Mouse (Mus musculus): ENCODE data around the gene Fam120b. TPM values are rescaled to one million over a fixed set of nuclear protein-coding genes. Genes with fewer than 3 reads are reported as not detected.
"Not testable (repeated sequence)": the region's sequence is repeated elsewhere in the genome, so short reads cannot be mapped to it uniquely, and the experiment has no call there.

The Fam120b gene
- polyA plus RNA-seq, 1 experiment = 8.4 TPM

DNA sequence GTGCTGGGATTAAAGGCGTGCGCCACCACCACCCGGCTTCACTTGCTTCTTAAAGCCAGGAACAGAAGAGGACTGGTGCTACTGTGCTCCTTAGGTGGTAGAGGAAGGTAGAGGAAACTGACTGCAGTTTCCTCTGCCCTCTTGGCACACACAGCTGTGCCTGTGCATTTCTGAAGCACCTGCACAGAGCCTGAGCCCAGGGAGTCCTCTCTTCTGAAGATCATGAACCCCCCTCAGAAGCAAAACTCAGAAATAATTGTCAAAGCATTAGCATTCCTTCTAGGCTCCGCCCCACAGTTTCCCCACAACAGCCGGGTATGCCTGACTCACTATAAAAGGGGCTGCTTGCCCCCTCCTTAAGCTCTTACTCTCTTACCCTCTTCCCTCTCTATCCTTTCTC is 51.8 kb downstream of the Fam120b start:
- Histone ChIP-seq H3K36me3 (ENCODE audit: control insufficient read depth, insufficient read depth, low read length) (no peaks in the 10 kb centered on the region), H3K4me3 (ENCODE audit: extremely low read depth, insufficient read depth, insufficient read length) (no peak overlapping the region), H3K27ac (ENCODE audit: insufficient read depth, low read length) (no peak overlapping the region), H3K27me3 (ENCODE audit: control insufficient read depth, insufficient read depth, low read length) (no peaks in the 10 kb centered on the region), H3K4me1 (ENCODE audit: control insufficient read depth, insufficient read depth, insufficient read length) (no peaks in the 10 kb centered on the region)
- TF ChIP-seq CTCF (IDR thresholded peaks at IDR 0.05; ENCODE audit: extremely low read depth, insufficient read depth, insufficient read length, insufficient replicate concordance) (no peak), POLR2A (IDR thresholded peaks at IDR 0.05; ENCODE audit: low read depth, low read length) (no peak)
- WGBS = 58% methylated on average over 5 of the region's 5 CpGs
- no peak for DNase-seq (ENCODE audit: low read depth in 1 of 2, low spot score in 2 of 2)

DNA sequence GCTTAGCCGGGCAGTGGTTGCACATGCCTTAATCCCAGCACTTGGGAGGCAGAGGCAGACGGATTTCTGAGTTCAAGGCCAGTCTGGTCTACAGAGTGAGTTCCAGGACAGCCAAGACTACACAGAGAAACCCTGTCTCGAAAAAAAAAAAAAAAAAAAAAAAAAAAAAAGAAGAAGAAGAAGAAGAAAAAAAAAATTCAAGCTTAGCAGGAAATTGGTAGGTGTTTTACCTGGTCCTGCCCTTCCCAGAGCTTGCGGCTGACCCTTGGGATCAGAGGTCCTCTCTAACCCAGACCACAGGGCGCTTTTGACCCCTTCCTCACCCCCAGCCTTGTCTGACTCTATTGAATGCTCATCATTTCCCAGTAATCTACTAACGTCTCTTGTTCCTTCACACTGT is 53.1 kb downstream of the Fam120b start:
- H3K4me1 ChIP-seq (ENCODE audit: control insufficient read depth, insufficient read depth, insufficient read length); H3K4me3 ChIP-seq (ENCODE audit: extremely low read depth, insufficient read depth, insufficient read length); DNase-seq (ENCODE audit: low read depth in 1 of 2, low spot score in 2 of 2); H3K36me3 ChIP-seq (ENCODE audit: control insufficient read depth, insufficient read depth, low read length); H3K27me3 ChIP-seq (ENCODE audit: control insufficient read depth, insufficient read depth, low read length); H3K27ac ChIP-seq (ENCODE audit: insufficient read depth, low read length): not testable (repeated sequence)
- WGBS = 67% methylated on average over 6 of the region's 6 CpGs

DNA sequence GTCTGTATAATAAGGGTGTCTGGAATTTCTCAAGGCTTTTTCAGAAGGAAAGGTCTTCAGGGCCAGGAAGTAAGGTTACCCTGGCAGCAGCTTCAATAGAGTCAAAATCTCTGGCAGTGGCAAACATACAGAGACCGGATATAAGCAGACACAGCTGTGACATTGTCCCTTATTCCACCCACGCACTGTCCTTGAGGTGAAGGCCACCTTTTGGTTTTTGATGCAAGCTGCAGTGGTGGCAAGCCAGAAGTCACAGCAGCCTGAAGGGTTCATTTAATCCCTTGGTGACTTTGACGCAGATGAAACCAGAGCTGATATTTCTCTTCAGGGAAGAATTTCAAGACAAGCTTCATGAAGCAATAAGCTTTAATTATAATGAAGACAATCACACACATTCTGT is 53.6 kb downstream of the Fam120b start:
- WGBS = 76% methylated on average over 3 of the region's 3 CpGs
- TF ChIP-seq POLR2A (IDR thresholded peaks at IDR 0.05; ENCODE audit: low read depth, low read length) (no peak), CTCF (IDR thresholded peaks at IDR 0.05; ENCODE audit: extremely low read depth, insufficient read depth, insufficient read length, insufficient replicate concordance) (no peak)
- Histone ChIP-seq H3K27me3 (ENCODE audit: control insufficient read depth, insufficient read depth, low read length) (no peaks in the 10 kb centered on the region), H3K4me1 (ENCODE audit: control insufficient read depth, insufficient read depth, insufficient read length) (no peaks in the 10 kb centered on the region), H3K4me3 (ENCODE audit: extremely low read depth, insufficient read depth, insufficient read length) (no peak overlapping the region), H3K27ac (ENCODE audit: insufficient read depth, low read length) (no peak overlapping the region), H3K36me3 (ENCODE audit: control insufficient read depth, insufficient read depth, low read length) (no peaks in the 10 kb centered on the region)
- no peak for DNase-seq (ENCODE audit: low read depth in 1 of 2, low spot score in 2 of 2)

DNA sequence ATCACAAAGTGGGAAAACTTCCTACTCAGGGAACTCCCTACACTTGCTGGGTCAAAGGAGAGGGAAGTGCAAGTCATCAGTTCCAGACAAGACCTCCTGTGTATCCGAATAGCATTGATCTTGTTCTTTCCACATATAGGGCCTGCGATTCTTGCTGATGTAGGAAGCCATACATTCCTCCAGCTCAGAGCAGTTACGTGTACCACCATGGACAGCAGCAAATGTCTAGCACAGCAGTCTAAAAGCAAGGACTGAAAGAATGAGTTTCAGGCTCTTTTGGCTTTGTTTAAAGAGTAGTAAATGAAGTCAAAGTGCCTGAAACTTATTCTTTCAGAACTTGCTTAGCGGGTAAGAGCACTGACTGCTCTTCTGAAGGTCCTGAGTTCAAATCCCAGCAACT is 59.2 kb downstream of the Fam120b start:
- TF ChIP-seq POLR2A (IDR thresholded peaks at IDR 0.05; ENCODE audit: low read depth, low read length) (no peak), CTCF (IDR thresholded peaks at IDR 0.05; ENCODE audit: extremely low read depth, insufficient read depth, insufficient read length, insufficient replicate concordance) (no peak)
- Histone ChIP-seq H3K27me3 (ENCODE audit: control insufficient read depth, insufficient read depth, low read length) (no peaks in the 10 kb centered on the region), H3K4me3 (ENCODE audit: extremely low read depth, insufficient read depth, insufficient read length) (no peak overlapping the region), H3K36me3 (ENCODE audit: control insufficient read depth, insufficient read depth, low read length) (no peaks in the 10 kb centered on the region), H3K4me1 (ENCODE audit: control insufficient read depth, insufficient read depth, insufficient read length) (no peaks in the 10 kb centered on the region), H3K27ac (ENCODE audit: insufficient read depth, low read length) (no peak overlapping the region)
- no peak for DNase-seq (ENCODE audit: low read depth in 1 of 2, low spot score in 2 of 2)
- WGBS = 88% methylated on average over 4 of the region's 4 CpGs

DNA sequence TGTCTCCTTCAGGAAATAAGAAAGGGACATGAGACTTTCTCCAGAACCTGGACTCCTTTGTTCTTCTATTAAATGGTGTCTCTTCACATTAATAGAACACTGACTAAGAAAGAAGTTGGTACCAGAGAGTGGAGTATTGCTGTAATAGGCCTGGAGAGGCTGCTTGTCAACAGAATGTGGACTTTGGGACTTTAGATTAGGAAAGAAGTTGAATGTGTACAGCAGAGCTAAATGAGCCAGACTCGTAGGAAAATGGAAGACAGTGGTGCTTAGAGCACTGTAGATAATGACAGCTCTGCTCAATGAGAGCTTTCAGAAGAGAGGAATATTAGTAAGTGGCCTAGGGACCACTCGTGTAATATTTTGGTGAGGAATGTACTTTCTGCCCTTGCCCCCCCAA is 60.6 kb downstream of the Fam120b start:
- Histone ChIP-seq H3K27me3 (ENCODE audit: control insufficient read depth, insufficient read depth, low read length) (no peaks in the 10 kb centered on the region), H3K4me3 (ENCODE audit: extremely low read depth, insufficient read depth, insufficient read length) (no peak overlapping the region), H3K4me1 (ENCODE audit: control insufficient read depth, insufficient read depth, insufficient read length) (no peaks in the 10 kb centered on the region), H3K27ac (ENCODE audit: insufficient read depth, low read length) (no peak overlapping the region), H3K36me3 (ENCODE audit: control insufficient read depth, insufficient read depth, low read length) (no peaks in the 10 kb centered on the region)
- 90% methylated on average over 2 of the region's 2 CpGs for WGBS
- no peak for DNase-seq (ENCODE audit: low read depth in 1 of 2, low spot score in 2 of 2)
- TF ChIP-seq CTCF (IDR thresholded peaks at IDR 0.05; ENCODE audit: extremely low read depth, insufficient read depth, insufficient read length, insufficient replicate concordance) (no peak), POLR2A (IDR thresholded peaks at IDR 0.05; ENCODE audit: low read depth, low read length) (no peak)

DNA sequence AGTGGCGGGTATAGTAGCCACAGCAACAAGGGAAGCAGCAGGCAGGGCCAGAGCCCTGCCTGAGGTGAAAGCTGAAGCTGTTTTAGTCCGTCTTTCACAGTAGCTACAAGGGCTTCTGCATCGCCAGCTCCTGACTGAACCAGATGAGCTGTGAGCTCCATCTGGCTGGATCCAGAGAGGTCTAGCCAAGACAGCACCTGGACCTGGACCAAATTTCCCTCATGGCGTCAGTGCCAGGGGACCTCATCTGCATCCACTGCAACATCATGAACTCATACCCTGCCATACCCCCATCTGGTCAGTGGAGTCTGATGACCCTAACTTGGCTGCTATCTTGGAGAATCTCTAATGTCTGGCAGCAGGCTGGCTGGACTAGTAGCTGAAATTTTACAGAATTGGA is 63.8 kb downstream of the Fam120b start:
- H3K27ac ChIP-seq (ENCODE audit: insufficient read depth, low read length) = no peak overlapping the region
- no peaks in the 10 kb centered on the region for H3K27me3 ChIP-seq (ENCODE audit: control insufficient read depth, insufficient read depth, low read length)
- no peak for DNase-seq (ENCODE audit: low read depth in 1 of 2, low spot score in 2 of 2)
- TF ChIP-seq CTCF (IDR thresholded peaks at IDR 0.05; ENCODE audit: extremely low read depth, insufficient read depth, insufficient read length, insufficient replicate concordance) (no peak), POLR2A (IDR thresholded peaks at IDR 0.05; ENCODE audit: low read depth, low read length) (no peak)
- 87% methylated on average over 4 of the region's 4 CpGs for WGBS
- no peaks in the 10 kb centered on the region for H3K4me1 ChIP-seq (ENCODE audit: control insufficient read depth, insufficient read depth, insufficient read length)
- H3K36me3 ChIP-seq (ENCODE audit: control insufficient read depth, insufficient read depth, low read length) = no peaks in the 10 kb centered on the region
- H3K4me3 ChIP-seq (ENCODE audit: extremely low read depth, insufficient read depth, insufficient read length) = no peak overlapping the region

DNA sequence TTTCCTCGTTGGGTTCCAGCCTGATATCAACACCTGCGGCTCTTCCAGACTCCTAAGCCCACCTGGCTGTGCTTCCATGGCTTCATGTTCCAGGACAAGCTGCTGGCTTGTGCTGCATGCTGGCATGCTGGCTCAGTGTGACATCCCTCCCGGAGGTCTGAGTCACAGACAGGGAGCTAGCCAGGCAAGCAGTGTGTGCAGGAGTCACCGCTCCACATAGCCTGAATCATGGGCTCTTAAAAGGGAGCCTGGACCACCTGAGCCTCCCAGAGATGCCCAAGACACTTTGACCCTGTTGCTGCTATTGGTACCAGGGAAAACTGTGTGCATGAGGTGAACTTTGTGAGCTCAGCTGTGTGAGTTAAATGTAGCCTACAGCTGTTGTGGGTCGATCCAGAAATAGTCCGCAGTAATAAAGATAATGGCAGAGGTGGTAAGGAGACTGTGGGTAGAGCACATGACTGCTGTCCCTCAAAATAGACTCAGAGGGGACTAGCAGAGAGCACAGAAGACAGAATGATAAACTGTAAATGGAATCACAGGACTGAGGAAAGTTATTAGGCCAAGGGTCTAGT is 66.0 kb downstream of the Fam120b start:
- TF ChIP-seq POLR2A (IDR thresholded peaks at IDR 0.05; ENCODE audit: low read depth, low read length) (no peak), CTCF (IDR thresholded peaks at IDR 0.05; ENCODE audit: extremely low read depth, insufficient read depth, insufficient read length, insufficient replicate concordance) (no peak)
- Histone ChIP-seq H3K4me3 (ENCODE audit: extremely low read depth, insufficient read depth, insufficient read length) (no peak overlapping the region), H3K27ac (ENCODE audit: insufficient read depth, low read length) (no peak overlapping the region)

More for the DNA sequence above, 66.0 kb downstream of the Fam120b start:
- DNase-seq (ENCODE audit: low read depth in 1 of 2, low spot score in 2 of 2) = no peak
- H3K36me3 ChIP-seq (ENCODE audit: control insufficient read depth, insufficient read depth, low read length) = no peaks in the 10 kb centered on the region
- no peaks in the 10 kb centered on the region for H3K27me3 ChIP-seq (ENCODE audit: control insufficient read depth, insufficient read depth, low read length)
- WGBS = 89% methylated on average over 6 of the region's 6 CpGs
- no peaks in the 10 kb centered on the region for H3K4me1 ChIP-seq (ENCODE audit: control insufficient read depth, insufficient read depth, insufficient read length)

Data from spleen, adult 2 months (tissue).